Mouse (Mus musculus): ENCODE data around the gene Thrap3.

Gene Thrap3

DNA sequence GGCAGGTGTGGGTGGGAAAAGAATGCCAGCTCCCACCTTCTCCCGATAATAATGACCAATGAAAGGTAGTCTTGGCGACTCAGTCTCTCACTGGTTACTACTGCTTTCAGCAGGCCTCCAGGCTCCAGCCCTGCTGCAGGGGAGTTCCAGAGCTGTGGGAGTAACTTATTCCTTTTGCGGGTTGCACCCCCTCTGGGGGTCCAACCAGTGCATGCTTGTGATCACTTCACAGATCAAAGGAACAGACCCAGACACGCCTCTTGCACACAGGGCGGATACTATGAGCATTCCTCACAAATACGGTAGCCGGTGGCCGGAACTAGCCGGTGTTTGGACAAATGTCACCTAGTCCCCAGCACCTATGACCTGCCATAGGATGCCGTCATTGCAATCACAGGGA, 52.8 kb downstream of the Thrap3 start:
- in situ Hi-C loops (cut with MboI; ENCODE audit: unreplicated experiment in 2 of 2) = loop anchor here in 1 of 2 experiments (10.0 kb wide), 1 partner anchor 65 kb away; no protein-coding TSS in a partner anchor

- in situ Hi-C loops (cut with MboI; ENCODE audit: unreplicated experiment in 2 of 2) = no loop called here
These were observed 53.4 kb downstream of the Thrap3 start for GRCm38 (mm10) chr4:126149041-126149676.

- in situ Hi-C loops (cut with MboI; ENCODE audit: unreplicated experiment in 2 of 2) = no loop called here
These were observed 54.2 kb downstream of the Thrap3 start for GRCm38 (mm10) chr4:126148161-126148961.

DNA sequence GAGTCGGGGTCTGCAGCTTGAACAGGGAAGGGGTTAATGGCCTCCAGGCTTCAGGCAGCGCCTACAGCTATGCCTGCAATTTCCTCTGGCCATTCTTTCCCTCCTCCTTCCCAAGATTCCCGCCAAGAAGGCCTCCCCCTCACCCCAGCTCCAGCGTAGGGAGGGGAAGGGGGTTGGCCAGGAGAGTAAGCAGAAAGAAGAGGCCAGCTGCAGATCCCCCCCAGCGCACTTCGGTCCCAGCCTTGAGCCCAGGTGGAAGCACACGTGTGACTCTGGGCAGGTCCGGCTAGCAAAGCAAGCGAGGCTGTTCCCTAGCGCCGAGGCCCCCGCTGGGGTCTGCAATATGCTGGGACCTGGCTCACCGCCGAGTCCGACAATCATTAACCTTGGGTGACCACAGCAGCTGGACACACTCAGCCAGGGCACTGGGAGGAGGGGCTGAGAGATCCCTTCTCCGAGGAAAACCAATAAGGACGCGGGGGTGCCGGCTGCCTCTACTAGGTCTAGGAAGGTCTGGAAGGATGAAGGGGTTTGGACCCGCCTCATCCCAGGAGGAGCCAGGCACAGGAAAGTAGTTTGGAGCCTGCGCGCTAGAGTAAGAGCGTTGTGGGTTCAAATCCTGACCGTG, 54.9 kb downstream of the Thrap3 start, which contains the start of gene Eva1b:
Gene Eva1b (plus strand): TSS at position 212 of the 628 bp plus-strand sequence.
- in situ Hi-C loops (cut with MboI; ENCODE audit: unreplicated experiment in 2 of 2) = no loop called here

DNA sequence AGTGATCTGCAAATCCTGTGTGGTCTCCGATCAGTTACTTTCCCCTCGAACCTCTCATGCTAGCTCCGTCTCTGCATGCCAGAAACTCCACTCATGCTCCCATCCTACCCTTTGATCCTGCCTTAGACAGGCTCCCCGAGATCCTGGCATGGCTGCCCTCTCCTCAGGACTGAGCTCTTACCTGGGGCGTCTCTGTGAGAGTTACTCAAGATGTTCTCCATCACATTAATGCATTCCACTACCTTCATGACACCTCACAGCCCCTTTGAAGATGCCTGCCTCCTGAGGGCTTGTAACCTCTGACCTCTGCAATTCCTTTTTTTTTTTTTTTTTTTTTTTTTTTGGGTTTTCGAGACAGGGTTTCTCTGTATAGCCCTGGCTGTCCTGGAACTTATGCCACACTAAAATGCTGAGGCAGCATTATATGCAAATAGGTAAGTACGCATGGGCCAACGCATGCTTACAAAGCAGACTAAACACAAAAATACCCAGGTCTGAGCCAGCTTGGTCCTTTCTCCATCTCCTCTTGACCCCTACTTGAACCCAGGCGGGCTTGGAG, 55.5 kb downstream of the Thrap3 start:
- in situ Hi-C loops (cut with MboI; ENCODE audit: unreplicated experiment in 2 of 2) = no loop called here

DNA sequence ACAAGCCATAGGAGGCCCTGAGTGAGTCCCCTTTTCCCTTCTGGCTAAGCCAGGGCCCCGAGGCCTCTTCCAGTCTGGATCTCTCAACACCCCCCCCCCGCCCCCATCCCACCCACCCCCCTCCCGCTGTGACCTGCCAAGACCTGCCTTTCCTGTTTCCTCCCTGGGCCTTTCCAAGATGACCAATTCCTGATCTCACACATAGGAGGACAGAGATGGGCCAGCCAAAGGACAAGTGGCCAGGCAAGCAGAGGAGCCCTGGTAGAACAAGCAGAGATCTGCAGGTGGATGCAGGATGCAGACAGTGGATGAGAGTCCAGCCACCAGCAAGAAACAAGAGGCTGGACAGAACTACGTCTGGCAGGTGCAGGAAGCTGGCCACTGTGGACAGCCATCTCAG, 57.2 kb downstream of the Thrap3 start:
- in situ Hi-C loops (cut with MboI; ENCODE audit: unreplicated experiment in 2 of 2) = no loop called here

DNA sequence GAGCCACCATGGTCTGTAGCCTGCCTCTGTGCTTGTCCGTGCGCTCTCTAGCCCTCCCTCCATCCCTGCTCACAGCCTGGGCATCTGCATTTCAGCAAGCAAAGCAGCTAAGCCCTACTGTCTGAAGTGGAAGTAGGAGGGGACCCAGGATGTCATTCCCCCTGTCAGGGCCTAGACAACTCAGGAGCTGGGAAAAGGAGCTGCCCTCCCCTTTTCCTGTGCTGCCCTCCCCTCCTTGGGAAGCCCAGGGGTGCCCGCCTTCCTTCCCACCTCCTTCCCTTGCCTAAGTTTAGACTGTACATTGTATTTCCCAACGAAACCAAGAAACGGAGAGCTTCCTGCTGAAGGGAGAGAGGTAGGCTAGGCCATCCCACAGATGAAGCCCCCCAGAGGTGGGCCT, 61.5 kb downstream of the Thrap3 start:
- in situ Hi-C loops (cut with MboI; ENCODE audit: unreplicated experiment in 2 of 2) = no loop called here

DNA sequence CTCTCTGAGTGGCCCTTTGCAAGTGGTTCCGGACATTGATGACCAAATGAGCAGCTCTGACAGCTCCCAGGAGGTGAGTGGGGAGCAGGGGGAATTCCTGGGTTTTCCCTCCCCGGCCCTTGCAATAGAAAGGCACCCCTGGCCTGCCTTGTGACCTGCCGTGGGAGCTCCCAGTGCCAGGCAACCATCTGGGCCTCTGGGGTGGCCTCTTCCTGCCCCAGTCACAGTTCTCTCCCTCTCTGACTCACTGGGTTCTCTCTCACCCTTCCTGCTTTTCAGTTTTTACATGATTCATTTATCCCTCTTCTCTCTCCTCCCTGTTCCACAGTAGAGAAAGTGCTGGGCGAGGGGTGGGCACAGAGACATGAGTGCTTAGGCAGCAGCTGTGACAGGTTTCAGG, 64.8 kb downstream of the Thrap3 start:
- in situ Hi-C loops (cut with MboI; ENCODE audit: unreplicated experiment in 2 of 2) = no loop called here

DNA sequence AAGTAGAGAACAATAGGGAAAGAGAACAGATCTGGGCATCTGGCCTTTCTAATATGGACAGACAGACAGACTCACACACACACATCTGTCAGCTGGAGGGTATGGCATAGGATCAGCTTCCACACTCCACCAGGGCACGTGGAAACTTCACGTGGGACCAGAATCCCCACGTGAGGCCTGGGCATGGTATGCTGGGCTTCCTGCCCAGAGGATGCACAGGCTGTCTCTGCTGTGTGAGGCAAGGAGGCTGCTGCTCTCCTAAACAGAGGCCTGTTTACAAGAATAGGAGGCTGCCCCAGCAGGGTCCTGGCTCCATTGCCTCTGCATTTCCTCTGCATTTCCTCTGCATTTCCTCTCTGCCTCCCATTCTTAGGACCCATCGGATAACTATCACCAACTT, 67.9 kb downstream of the Thrap3 start:
- in situ Hi-C loops (cut with MboI; ENCODE audit: unreplicated experiment in 2 of 2) = no loop called here

- in situ Hi-C loops (cut with MboI; ENCODE audit: unreplicated experiment in 2 of 2) = no loop called here
These were observed 68.3 kb downstream of the Thrap3 start for GRCm38 (mm10) chr4:126134236-126134635.

- in situ Hi-C loops (cut with MboI; ENCODE audit: unreplicated experiment in 2 of 2) = no loop called here
These were observed 69.8 kb downstream of the Thrap3 start for GRCm38 (mm10) chr4:126132636-126133264.

DNA sequence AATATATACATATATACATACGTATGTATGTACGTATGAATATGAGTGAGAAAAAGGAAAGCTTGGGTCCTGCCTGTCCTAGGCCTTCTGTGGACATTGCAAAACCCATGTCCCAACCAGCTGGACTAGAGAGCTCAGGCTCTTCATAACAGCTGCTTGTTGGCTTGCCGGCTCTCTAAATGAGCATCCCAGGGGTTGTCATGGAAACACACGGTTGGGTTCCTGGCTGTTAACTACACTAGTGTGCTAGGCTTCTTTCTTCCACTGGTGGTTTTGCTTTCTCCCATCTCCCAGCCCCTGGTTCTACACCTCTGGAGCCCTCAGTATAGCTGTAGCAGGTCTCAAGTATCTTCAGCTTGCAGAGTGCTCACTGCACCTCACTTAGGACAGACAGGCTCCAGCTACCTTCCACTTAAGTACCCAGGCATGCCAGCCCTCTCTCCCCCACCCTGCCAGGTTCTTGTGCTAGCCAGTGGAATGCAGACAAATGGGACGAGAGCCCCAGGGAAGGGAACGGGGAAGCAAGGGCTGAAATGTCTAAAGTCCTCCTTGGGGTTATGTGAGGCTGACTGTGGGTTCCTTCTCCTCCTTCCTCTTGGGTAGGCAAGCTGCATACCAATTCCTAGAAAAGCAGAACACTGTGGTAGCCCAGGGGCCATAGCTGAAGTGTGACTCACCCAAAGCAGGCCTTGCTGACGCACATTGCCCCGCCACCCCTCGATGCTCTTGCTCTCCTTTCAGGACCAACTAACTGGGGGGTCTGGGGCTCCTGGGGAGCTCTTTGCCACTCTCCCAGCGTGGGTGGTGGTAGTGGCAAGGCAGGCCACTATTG, 71.1 kb downstream of the Thrap3 start:
- in situ Hi-C loops (cut with MboI; ENCODE audit: unreplicated experiment in 2 of 2) = no loop called here

- in situ Hi-C loops (cut with MboI; ENCODE audit: unreplicated experiment in 2 of 2) = no loop called here
These were observed 72.1 kb downstream of the Thrap3 start for GRCm38 (mm10) chr4:126130502-126130901.

DNA sequence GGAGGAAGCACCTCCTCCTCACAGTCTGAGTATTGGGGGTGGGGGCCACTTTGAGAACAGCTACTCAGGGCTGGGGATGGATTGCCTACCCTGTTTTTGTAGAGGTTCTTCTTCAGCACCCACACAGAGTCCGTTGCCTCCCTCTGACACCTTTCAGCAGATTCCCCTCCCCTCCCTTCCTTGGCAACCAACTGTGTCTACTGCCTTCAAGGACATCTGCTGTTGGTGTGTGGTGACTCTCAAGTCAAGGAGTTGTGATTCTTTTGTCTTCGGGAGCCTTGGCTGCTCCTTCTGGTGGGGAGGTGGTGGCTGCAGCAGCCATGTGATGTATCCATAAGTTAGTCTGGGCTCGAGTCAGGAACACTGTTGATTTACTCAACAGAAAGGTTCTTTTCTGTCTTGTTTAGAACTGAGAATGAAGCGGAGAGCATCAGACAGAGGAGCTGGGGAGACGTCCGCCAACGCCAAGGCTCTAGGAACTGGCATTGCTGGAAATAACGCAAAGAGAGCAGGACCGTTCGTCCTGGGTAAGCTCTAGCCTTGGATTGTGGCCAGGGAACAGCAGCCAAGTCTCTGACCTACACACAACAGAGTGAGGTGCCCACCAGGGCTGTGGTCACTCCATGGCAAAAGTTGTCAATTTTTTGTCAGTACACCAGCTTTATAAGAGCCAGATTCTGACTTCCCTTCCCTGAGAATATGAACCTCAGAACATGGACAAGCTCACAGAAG, 79.1 kb downstream of the Thrap3 start:
- in situ Hi-C loops (cut with MboI; ENCODE audit: unreplicated experiment in 2 of 2) = no loop called here

DNA sequence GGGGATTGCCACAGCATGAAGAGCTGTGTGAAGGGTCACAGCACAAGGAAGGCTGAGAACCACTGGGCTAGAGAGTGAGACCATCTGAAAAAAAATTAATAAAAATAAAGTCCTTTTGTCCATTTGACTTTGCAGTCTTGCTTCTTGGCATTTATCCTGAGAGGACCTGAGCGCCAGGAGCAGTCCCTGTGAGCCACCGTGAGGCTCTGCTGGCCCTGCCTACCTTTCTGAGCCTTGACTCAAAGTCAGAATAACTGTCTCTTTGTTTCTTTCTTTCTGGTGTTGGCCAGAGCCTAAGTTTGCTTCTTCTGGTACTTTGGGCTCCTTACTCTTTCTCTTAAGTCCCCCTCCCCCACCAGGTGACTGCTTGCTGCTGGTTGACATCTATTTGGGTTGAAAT, 82.1 kb downstream of the Thrap3 start:
- in situ Hi-C loops (cut with MboI; ENCODE audit: unreplicated experiment in 2 of 2) = no loop called here

- in situ Hi-C loops (cut with MboI; ENCODE audit: unreplicated experiment in 2 of 2) = no loop called here
These were observed 82.5 kb downstream of the Thrap3 start for GRCm38 (mm10) chr4:126120052-126120451.

GRCm38 (mm10) chr4:126119051-126119450, 83.5 kb downstream of the Thrap3 start:
- in situ Hi-C loops (cut with MboI; ENCODE audit: unreplicated experiment in 2 of 2) = no loop called here

GRCm38 (mm10) chr4:126118651-126119050, 83.9 kb downstream of the Thrap3 start:
- in situ Hi-C loops (cut with MboI; ENCODE audit: unreplicated experiment in 2 of 2) = no loop called here

DNA sequence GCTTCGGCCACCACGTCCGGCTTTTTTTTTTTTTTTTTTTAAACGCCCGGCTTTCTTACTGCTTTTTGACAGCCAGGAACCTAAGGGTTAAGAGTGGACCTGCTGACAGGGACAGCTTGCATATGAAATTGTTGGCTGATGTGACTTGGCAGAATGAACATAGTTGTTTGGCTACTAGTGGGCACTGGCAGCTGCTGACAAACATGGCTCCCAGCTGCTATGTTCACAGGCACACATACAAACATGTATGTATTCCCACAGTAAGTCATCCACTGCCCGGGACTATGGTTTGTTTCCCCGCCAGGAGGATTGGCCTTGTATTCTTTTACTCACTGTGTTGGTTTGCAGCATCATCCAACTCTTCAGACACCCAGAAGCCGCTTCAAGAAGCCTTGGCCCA, 85.4 kb downstream of the Thrap3 start:
- in situ Hi-C loops (cut with MboI; ENCODE audit: unreplicated experiment in 2 of 2) = no loop called here

Data from v-Abl transformed pro-B cells (cell line).